Mouse (Mus musculus) neural tube, embryonic 14.5 days (tissue): ENCODE measurements around the gene Gabrb3. TPM values are rescaled to one million over a fixed set of nuclear protein-coding genes. Genes with fewer than 3 reads are reported as not detected.

Source experiments
- ATAC-seq: fragments of 200-750 bp; cut with Nextera tagmentation; 2 replicates; pipeline ENCODE4 v1.8.0; 2017; ENCODE audit warnings: low read depth, mild to moderate bottlenecking, moderate TSS enrichment, moderate library complexity
- H3K27ac ChIP-seq: fragments of 300-500 bp; sonication (generic); 2 replicates; pipeline ENCODE4 v1.5.1; 2014; ENCODE audit warnings: low read depth, mild to moderate bottlenecking, control low read depth, low read length, moderate library complexity, mixed read lengths
- H3K27me3 ChIP-seq: fragments of 300-500 bp; sonication (generic); 2 replicates; pipeline ENCODE4 v1.6.1; 2014; ENCODE audit warnings: low read length; ENCODE audit not compliant: control insufficient read depth, insufficient read depth
- H3K36me3 ChIP-seq: fragments of 300-500 bp; sonication (generic); 2 replicates; pipeline ENCODE4 v1.6.1; 2014; ENCODE audit warnings: low read length, mixed read lengths; ENCODE audit not compliant: control insufficient read depth, insufficient read depth
- H3K4me1 ChIP-seq: fragments of 300-500 bp; sonication (generic); 2 replicates; pipeline ENCODE4 v1.6.1; 2014; ENCODE audit warnings: low read length; ENCODE audit not compliant: control insufficient read depth, insufficient read depth
- H3K4me2 ChIP-seq: fragments of 300-500 bp; sonication (generic); 2 replicates; pipeline ENCODE4 v1.6.1; 2014; ENCODE audit warnings: mild to moderate bottlenecking, low read depth, low read length, control low read depth
- H3K4me3 ChIP-seq: fragments of 300-500 bp; sonication (generic); 2 replicates; pipeline ENCODE4 v1.5.1; 2014; ENCODE audit warnings: low read depth, low read length, control low read depth, mixed read lengths
- H3K9ac ChIP-seq: fragments of 300-500 bp; sonication (generic); replicated peaks from 2 replicates; pipeline ENCODE4 v1.6.1; 2014; ENCODE audit warnings: low read depth, mild to moderate bottlenecking, control low read depth, low read length, mixed read lengths
- H3K9me3 ChIP-seq: fragments of 300-500 bp; sonication (generic); 2 replicates; pipeline ENCODE4 v1.6.1; 2016; ENCODE audit warnings: low read length; ENCODE audit not compliant: control insufficient read depth
- WGBS: fragments of 180-500 bp; shearing (Covaris S2); extraction: QIAGEN DNeasy Blood & Tissue Kit; methylation state at CpG from one replicate; pipeline ENCODE4 v1.1.7; 2014; 5-methylcytosine and 5-hydroxymethylcytosine counted together
- microRNA-seq: library from miRNA; unstranded; fragments of <30 nt; microRNA quantifications from one replicate; pipeline ENCODE4, GENCODE M21; 2016
- polyA plus RNA-seq: library from polyadenylated mRNA; unstranded; fragments of >200 nt; fragmentation: Nextera tagmentation; extraction: Ambion mirVana; gene quantifications from 2 replicates; pipeline ENCODE4 v1.2.1, GENCODE M21; 2014

Gene Gabrb3
- polyA plus RNA-seq, 1 experiment from 2014 or later: 95.3 TPM

DNA sequence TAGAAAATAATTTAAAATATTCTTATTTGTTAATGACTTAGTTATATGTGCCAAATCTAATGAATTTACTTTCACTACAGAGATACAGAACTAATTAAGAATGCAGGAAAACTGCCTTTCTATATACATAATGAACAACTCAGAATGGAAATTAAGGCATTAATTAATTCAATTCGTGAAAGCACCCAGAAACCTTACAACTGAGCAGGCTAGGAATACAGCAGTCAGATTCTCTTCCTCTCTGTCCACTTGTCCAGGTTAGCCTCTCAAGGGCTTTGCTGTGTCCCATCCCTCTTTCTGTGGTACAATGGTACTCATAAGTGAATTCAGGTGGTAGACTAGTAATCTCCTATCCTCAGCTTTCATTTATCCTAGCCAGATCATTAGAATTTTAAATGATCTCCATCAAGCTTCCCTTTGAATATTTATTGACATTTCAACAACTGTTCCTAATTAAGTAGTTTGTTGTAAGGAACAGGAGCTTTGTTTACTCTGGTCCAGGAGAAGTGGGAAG lies 422.9 kb downstream of the Gabrb3 start:
- no peak for ATAC-seq
- H3K36me3 ChIP-seq: no peaks in the 10 kb centered on the region

DNA sequence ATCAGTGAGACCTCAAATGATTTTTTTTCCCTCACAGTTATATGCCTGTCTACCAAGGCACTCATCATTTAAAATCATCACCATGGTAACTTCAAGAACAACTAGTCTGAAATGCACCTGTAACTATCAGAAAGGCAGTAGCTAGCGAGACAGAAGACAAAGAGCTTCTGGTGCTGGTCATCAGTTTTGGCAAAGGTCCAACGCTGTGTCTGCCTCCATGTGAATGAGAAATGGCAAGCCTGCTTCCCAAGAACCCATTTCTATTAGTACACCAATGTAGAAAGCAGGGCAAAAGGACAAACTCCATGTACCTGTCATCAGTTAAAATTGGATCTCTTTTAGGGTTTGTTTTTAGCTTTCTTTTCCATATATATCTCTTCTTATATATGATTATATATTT lies 448.5 kb downstream of the Gabrb3 start:
- no peaks in the 10 kb centered on the region for H3K27me3 ChIP-seq
- H3K4me1 ChIP-seq: no peaks in the 10 kb centered on the region
- H3K36me3 ChIP-seq: no peaks in the 10 kb centered on the region
- no peak for ATAC-seq
- H3K9me3 ChIP-seq: no peaks in the 10 kb centered on the region
- 54% methylated on average over 2 of the region's 2 CpGs for WGBS
- H3K4me2 ChIP-seq: no peak overlapping the region
- no peak overlapping the region for H3K9ac ChIP-seq
- no peak overlapping the region for H3K4me3 ChIP-seq
- H3K27ac ChIP-seq: no peak overlapping the region

More for the DNA sequence above, 422.9 kb downstream of the Gabrb3 start:
- Histone ChIP-seq H3K4me3 (no peak overlapping the region), H3K27ac (no peak overlapping the region), H3K9ac (no peak overlapping the region), H3K4me2 (no peak overlapping the region), H3K4me1 (no peaks in the 10 kb centered on the region), H3K27me3 (no peaks in the 10 kb centered on the region), H3K9me3 (no peaks in the 10 kb centered on the region)
- 50% methylated on average over 1 of the region's 1 CpGs for WGBS

Small RNA genes lying within 50 kb of the gene (microRNA-seq; reads per million reads assigned to microRNA genes)
- not detected for gene Mir6389

Other genes with a start within 250 kb of the Gabrb3 start
- 11.0 and 16.4 TPM in 2 replicates for gene Gabrg3, start 32.5 kb upstream of the Gabrb3 start, polyA plus RNA-seq
- 38.1 and 61.4 TPM in 2 replicates for gene Gabra5, start 90.4 kb downstream of the Gabrb3 start, polyA plus RNA-seq